Mouse (Mus musculus): ENCODE measurements around the gene Gpc6. TPM values are rescaled to one million over a fixed set of nuclear protein-coding genes. Genes with fewer than 3 reads are reported as not detected.

The Gpc6 gene
- 0.29 TPM in 1 of 2 replicates, not detected in the other for polyA plus RNA-seq (2012; ENCODE audit: insufficient read depth, insufficient read length, missing spikeins)

- Histone ChIP-seq H3K4me1 (ENCODE audit: control insufficient read depth, insufficient read depth, low read length) (no peaks in the 10 kb centered on the region), H3K27ac (ENCODE audit: insufficient read depth, low read depth, low read length) (no peak within 1 kb of the TSS), H3K4me3 (ENCODE audit: insufficient read depth, low read length) (no peak within 1 kb of the TSS)
- TF ChIP-seq POLR2A (IDR thresholded peaks at IDR 0.05; ENCODE audit: borderline replicate concordance, low read depth, low read length) (no peak), CTCF (IDR thresholded peaks at IDR 0.05; ENCODE audit: low read depth, low read length) (no peak)
Measured at GRCm38 (mm10) chr14:116924876-116925601, at the start of gene Gpc6. Gene Gpc6, plus strand, starts transcription at chr14:116925315.

GRCm38 (mm10) chr14:116882480-116883044 lies 42.6 kb upstream of the Gpc6 start:
- TF ChIP-seq POLR2A (IDR thresholded peaks at IDR 0.05; ENCODE audit: borderline replicate concordance, low read depth, low read length) = no peak
- TF ChIP-seq CTCF (IDR thresholded peaks at IDR 0.05; ENCODE audit: low read depth, low read length) = no peak
- Histone ChIP-seq H3K4me3 (ENCODE audit: insufficient read depth, low read length) (no peak overlapping the region), H3K4me1 (ENCODE audit: control insufficient read depth, insufficient read depth, low read length) (no peaks in the 10 kb centered on the region), H3K27ac (ENCODE audit: insufficient read depth, low read depth, low read length) (no peak overlapping the region)

- no peak overlapping the region for H3K27ac ChIP-seq (ENCODE audit: insufficient read depth, low read depth, low read length)
- TF ChIP-seq CTCF (IDR thresholded peaks at IDR 0.05; ENCODE audit: low read depth, low read length) (no peak), POLR2A (IDR thresholded peaks at IDR 0.05; ENCODE audit: borderline replicate concordance, low read depth, low read length) (no peak)
- no peak overlapping the region for H3K4me3 ChIP-seq (ENCODE audit: insufficient read depth, low read length)
- no peaks in the 10 kb centered on the region for H3K4me1 ChIP-seq (ENCODE audit: control insufficient read depth, insufficient read depth, low read length)
Measured at GRCm38 (mm10) chr14:116894316-116894715, 30.8 kb upstream of the Gpc6 start.

- TF ChIP-seq CTCF (IDR thresholded peaks at IDR 0.05; ENCODE audit: low read depth, low read length) (no peak), POLR2A (IDR thresholded peaks at IDR 0.05; ENCODE audit: borderline replicate concordance, low read depth, low read length) (no peak)
- H3K4me1 ChIP-seq (ENCODE audit: control insufficient read depth, insufficient read depth, low read length) = no peaks in the 10 kb centered on the region
- H3K27ac ChIP-seq (ENCODE audit: insufficient read depth, low read depth, low read length) = no peak overlapping the region
- H3K4me3 ChIP-seq (ENCODE audit: insufficient read depth, low read length) = no peak overlapping the region
Measured at GRCm38 (mm10) chr14:116897971-116898370, 27.1 kb upstream of the Gpc6 start.

GRCm38 (mm10) chr14:116911768-116912167 lies 13.3 kb upstream of the Gpc6 start:
- Histone ChIP-seq H3K4me3 (ENCODE audit: insufficient read depth, low read length) (no peak overlapping the region), H3K4me1 (ENCODE audit: control insufficient read depth, insufficient read depth, low read length) (no peaks in the 10 kb centered on the region), H3K27ac (ENCODE audit: insufficient read depth, low read depth, low read length) (no peak overlapping the region)
- TF ChIP-seq POLR2A (IDR thresholded peaks at IDR 0.05; ENCODE audit: borderline replicate concordance, low read depth, low read length) = no peak
- no peak for TF ChIP-seq CTCF (IDR thresholded peaks at IDR 0.05; ENCODE audit: low read depth, low read length)

- TF ChIP-seq CTCF (IDR thresholded peaks at IDR 0.05; ENCODE audit: low read depth, low read length) (no peak), POLR2A (IDR thresholded peaks at IDR 0.05; ENCODE audit: borderline replicate concordance, low read depth, low read length) (no peak)
Measured at GRCm38 (mm10) chr14:116916874-116917273, 8.2 kb upstream of the Gpc6 start.

GRCm38 (mm10) chr14:116924266-116924665 lies 849 bp upstream of the Gpc6 start:
- H3K4me1 ChIP-seq (ENCODE audit: control insufficient read depth, insufficient read depth, low read length) = no peaks in the 10 kb centered on the region
- H3K4me3 ChIP-seq (ENCODE audit: insufficient read depth, low read length) = no peak overlapping the region
- TF ChIP-seq CTCF (IDR thresholded peaks at IDR 0.05; ENCODE audit: low read depth, low read length) = no peak
- TF ChIP-seq POLR2A (IDR thresholded peaks at IDR 0.05; ENCODE audit: borderline replicate concordance, low read depth, low read length) = no peak
- H3K27ac ChIP-seq (ENCODE audit: insufficient read depth, low read depth, low read length) = no peak overlapping the region

More at GRCm38 (mm10) chr14:116916874-116917273, 8.2 kb upstream of the Gpc6 start:
- Histone ChIP-seq H3K4me3 (ENCODE audit: insufficient read depth, low read length) (no peak overlapping the region), H3K27ac (ENCODE audit: insufficient read depth, low read depth, low read length) (no peak overlapping the region), H3K4me1 (ENCODE audit: control insufficient read depth, insufficient read depth, low read length) (no peaks in the 10 kb centered on the region)

GRCm38 (mm10) chr14:116925691-116926403 lies 732 bp downstream of the Gpc6 start:
- H3K4me3 ChIP-seq (ENCODE audit: insufficient read depth, low read length) = no peak overlapping the region
- TF ChIP-seq CTCF (IDR thresholded peaks at IDR 0.05; ENCODE audit: low read depth, low read length) (no peak), POLR2A (IDR thresholded peaks at IDR 0.05; ENCODE audit: borderline replicate concordance, low read depth, low read length) (no peak)
- no peak overlapping the region for H3K27ac ChIP-seq (ENCODE audit: insufficient read depth, low read depth, low read length)
- H3K4me1 ChIP-seq (ENCODE audit: control insufficient read depth, insufficient read depth, low read length) = no peaks in the 10 kb centered on the region

GRCm38 (mm10) chr14:116926404-116927171 lies 1.5 kb downstream of the Gpc6 start:
- H3K27ac ChIP-seq (ENCODE audit: insufficient read depth, low read depth, low read length) = no peak overlapping the region
- TF ChIP-seq CTCF (IDR thresholded peaks at IDR 0.05; ENCODE audit: low read depth, low read length) (no peak), POLR2A (IDR thresholded peaks at IDR 0.05; ENCODE audit: borderline replicate concordance, low read depth, low read length) (no peak)
- no peaks in the 10 kb centered on the region for H3K4me1 ChIP-seq (ENCODE audit: control insufficient read depth, insufficient read depth, low read length)
- H3K4me3 ChIP-seq (ENCODE audit: insufficient read depth, low read length) = no peak overlapping the region

All from bone marrow macrophage, adult 2 months (primary cell).